Mouse (Mus musculus): Measurements from ENCODE around the gene Eif3l.
"Not testable (repeated sequence)": the region's sequence is repeated elsewhere in the genome, so short reads cannot be mapped to it uniquely, and the experiment has no call there.

The Eif3l gene

GRCm38 (mm10) chr15:79074913-79075532 is at the start of gene Eif3l:
Gene Eif3l, plus strand, starts transcription at chr15:79075179.
- peak; percentile 85 to 93 for DNase-seq

GRCm38 (mm10) chr15:79025687-79026308 is 49.2 kb upstream of the Eif3l start:
- peak; percentile 39 to 56 for DNase-seq

- peak; percentile 42 to 53 for DNase-seq
Measured at GRCm38 (mm10) chr15:79026511-79027290, 48.3 kb upstream of the Eif3l start.

- DNase-seq = peak; percentile 42 to 69
Measured at GRCm38 (mm10) chr15:79027291-79028205, 47.4 kb upstream of the Eif3l start.

- DNase-seq = peak; percentile 99
Measured at GRCm38 (mm10) chr15:79028237-79028738, 46.7 kb upstream of the Eif3l start, which contains the start of gene H1f0. Gene H1f0, plus strand, starts transcription at chr15:79028450.

GRCm38 (mm10) chr15:79028823-79029484 is 46.0 kb upstream of the Eif3l start:
- no peak for DNase-seq

- DNase-seq = peak in 1 of 2 experiments; percentile 39
Measured at GRCm38 (mm10) chr15:79029519-79030241, 45.3 kb upstream of the Eif3l start.

- peak; percentile 89 to 93 for DNase-seq
Measured at GRCm38 (mm10) chr15:79030551-79031435, 44.2 kb upstream of the Eif3l start.

- not testable (repeated sequence) for DNase-seq
Measured at GRCm38 (mm10) chr15:79031908-79032307, 43.1 kb upstream of the Eif3l start.

GRCm38 (mm10) chr15:79037913-79038328 is 37.1 kb upstream of the Eif3l start:
- DNase-seq = peak; percentile 87 to 92

- DNase-seq = no peak
Measured at GRCm38 (mm10) chr15:79038331-79038730, 36.6 kb upstream of the Eif3l start.

GRCm38 (mm10) chr15:79038853-79039252 is 36.1 kb upstream of the Eif3l start:
- peak; percentile 62 to 74 for DNase-seq

- no peak for DNase-seq
Measured at GRCm38 (mm10) chr15:79040501-79041416, 34.2 kb upstream of the Eif3l start.

GRCm38 (mm10) chr15:79041585-79041984 is 33.4 kb upstream of the Eif3l start, which contains the start of gene Galr3:
Gene Galr3, plus strand, starts transcription at chr15:79041885.
- DNase-seq = no peak

GRCm38 (mm10) chr15:79042721-79043491 is 32.1 kb upstream of the Eif3l start:
- peak; percentile 68 to 71 for DNase-seq

- no peak for DNase-seq
Measured at GRCm38 (mm10) chr15:79044837-79045236, 30.1 kb upstream of the Eif3l start.

GRCm38 (mm10) chr15:79048186-79048585 is 26.8 kb upstream of the Eif3l start:
- DNase-seq = peak; percentile 41 to 56

Data from cerebellum, postnatal 25 days (tissue).